Comparison of ENCODE assay signal across 13 mouse cellular contexts in genomic region chr11:118905656-118906055, GRCm38 (mm10). TPM values are rescaled to one million over a fixed set of nuclear protein-coding genes. Genes with fewer than 3 reads are reported as not detected.
DNase-seq lines count a peak whose midpoint lies in the region; ATAC-seq and TF ChIP-seq lines count a peak whose summit lies in the region.
"Had no signal": no experiment of that assay in that cellular context is flagged by ENCODE, and none has a peak within 500 bp of the region (broad histone marks: within the 10 kb centered on the region; RNA-seq: fewer than 3 reads in every experiment).

No protein-coding gene starts in this region.

- H3K9ac ChIP-seq in forebrain, postnatal 0 days, result peak overlapping the region; percentile 4
- peak overlapping the region; percentile 98 for H3K9ac ChIP-seq in neural tube, embryonic 13.5 days
- H3K9ac ChIP-seq: limb, embryonic 13.5 days; lung, embryonic 14.5 days had no signal

- 40% methylated on average over 11 of the region's 11 CpGs for WGBS in forebrain, postnatal 0 days
- WGBS in neural tube, embryonic 13.5 days, result 34% methylated on average over 11 of the region's 11 CpGs

- peak overlapping the region; percentile 50 for H3K27ac ChIP-seq in forebrain, postnatal 0 days (ENCODE audit: low read depth, low read length)
- H3K27ac ChIP-seq in neural tube, embryonic 13.5 days (replicated peaks), result peak overlapping the region; percentile 99
- H3K27ac ChIP-seq: limb, embryonic 13.5 days had no signal

- DNase-seq in layer of hippocampus, adult 18-20 months (ENCODE audit: low spot score in 2 of 2), result peak; percentile 79 to 80
- DNase-seq in layer of hippocampus, adult 9-10 months (ENCODE audit: low spot score), result no peak
- DNase-seq in cerebellum, postnatal 10 days, result peak; percentile 53 to 54
- DNase-seq in forebrain, postnatal 0 days, result no peak
- DNase-seq in embryo, embryonic 10.5 days (ENCODE audit: low spot score), result no peak
- DNase-seq in gastrocnemius, postnatal 14 days, result no peak
- no peak for DNase-seq in heart, adult 11 months
- DNase-seq: gastrocnemius, postnatal 36 days; kidney, adult 9 months; lung, embryonic 14.5 days had no signal

- TF ChIP-seq CTCF in forebrain, postnatal 0 days (IDR thresholded peaks at IDR 0.05; ENCODE audit: low read depth), result no peak

- intact Hi-C loops in gastrocnemius, postnatal 14 days (cut with DNase I; ENCODE audit: low total_unique reads), result no loop called here

- H3K4me3 ChIP-seq in forebrain, postnatal 0 days (ENCODE audit: low read depth, low read length), result 0 out of 2 replicates have a peak overlapping the region, but pooled peaks have one; percentile 79
- peak overlapping the region; percentile 87 for H3K4me3 ChIP-seq in neural tube, embryonic 13.5 days
- H3K4me3 ChIP-seq: limb, embryonic 13.5 days had no signal

- H3K4me1 ChIP-seq in forebrain, postnatal 0 days (ENCODE audit: insufficient read depth), result peaks cover 22% of the 10 kb centered on the region; the same call in 1 of the 2 replicates
- peaks cover 66% of the 10 kb centered on the region for H3K4me1 ChIP-seq in neural tube, embryonic 13.5 days (replicated peaks)

- no peak for ATAC-seq in forebrain, postnatal 0 days
- no peak for ATAC-seq in neural tube, embryonic 13.5 days (ENCODE audit: low read depth)

- H3K9me3 ChIP-seq in forebrain, postnatal 0 days (ENCODE audit: low read length), result no peaks in the 10 kb centered on the region
- no peaks in the 10 kb centered on the region for H3K9me3 ChIP-seq in neural tube, embryonic 13.5 days
- H3K9me3 ChIP-seq: limb, embryonic 13.5 days had no signal

- no peaks in the 10 kb centered on the region for H3K36me3 ChIP-seq in forebrain, postnatal 0 days (ENCODE audit: insufficient read depth)
- no peaks in the 10 kb centered on the region for H3K36me3 ChIP-seq in neural tube, embryonic 13.5 days
- H3K36me3 ChIP-seq: limb, embryonic 13.5 days had no signal

- H3K27me3 ChIP-seq in forebrain, postnatal 0 days (ENCODE audit: insufficient read depth, low read length), result no peaks in the 10 kb centered on the region; the same call in 1 of the 2 replicates
- H3K27me3 ChIP-seq in neural tube, embryonic 13.5 days, result peaks cover 30% of the 10 kb centered on the region

- peak overlapping the region; percentile 79 for H3K4me2 ChIP-seq in forebrain, postnatal 0 days (ENCODE audit: low read depth)
- peak overlapping the region; percentile 89 for H3K4me2 ChIP-seq in neural tube, embryonic 13.5 days
- H3K4me2 ChIP-seq: limb, embryonic 13.5 days; lung, embryonic 14.5 days had no signal

RNA-seq across cellular contexts. Expression of gene Rbfox3, which starts 5.7 kb away (rescaled TPM):
- 100 to 1,000 TPM; 264 to 275 TPM for total RNA-seq in layer of hippocampus, adult 18-20 months (2021)
- 37.3 and 43.7 TPM in 2 replicates for total RNA-seq in forebrain, postnatal 0 days (2014; rRNA removed)
- polyA plus RNA-seq in forebrain, postnatal 0 days (2015; fragmentation: Nextera tagmentation; extraction: Ambion mirVana), result 72.7 and 82.3 TPM in 2 replicates
- polyA plus RNA-seq in neural tube, embryonic 13.5 days (2015; fragmentation: Nextera tagmentation; extraction: Ambion mirVana), result 69.4 and 71.2 TPM in 2 replicates
- total RNA-seq in gastrocnemius, postnatal 14 days (2021), result under 1 TPM; 0.20 to 0.27 TPM
- total RNA-seq: CH12.LX had no signal

Comparison
In these comparisons a context has a peak if more than half of its experiments do, and no peak if none do; other contexts are left out.
1. DNase-seq: peak in layer of hippocampus, adult 18-20 months (2 of 2) and cerebellum, postnatal 10 days (2 of 2); none in layer of hippocampus, adult 9-10 months (single experiment), forebrain, postnatal 0 days (single experiment), embryo, embryonic 10.5 days (single experiment), gastrocnemius, postnatal 14 days (single experiment) and heart, adult 11 months (single experiment).
2. RNA of gene Rbfox3, which starts 5.7 kb away (total RNA-seq): 264 to 275 TPM in layer of hippocampus, adult 18-20 months and 37.3 to 43.7 TPM in forebrain, postnatal 0 days; 0.20 to 0.27 TPM in gastrocnemius, postnatal 14 days; every median in the first group is over 10 times any median in the second.